Mouse (Mus musculus) left cerebral cortex, adult 6 months (tissue): ENCODE results near the gene Kdm8. TPM values are rescaled to one million over a fixed set of nuclear protein-coding genes. Genes with fewer than 3 reads are reported as not detected.

Experiments
- long read RNA-seq, 2 experiments: library from polyadenylated mRNA; unstranded; transcript quantifications; one replicate each; pipeline ENCODE4 v2.0.0; 2019 to 2020
- polyA plus RNA-seq: library from polyadenylated mRNA; unstranded; fragments of <200 nt; fragmentation: Nextera tagmentation; gene quantifications from 2 replicates; pipeline ENCODE4 v1.2.3, GENCODE M21; 2021

Gene Kdm8
- polyA plus RNA-seq: 2.6 and 4.0 TPM in 2 replicates
- long read RNA-seq, experiment 1, transcript Kdm8-201 (8 exons, 2,389 nt): major isoform, 12 of 23 reads
- long read RNA-seq, experiment 1, partial matches to known transcripts: 8 of 23 reads
- long read RNA-seq, experiment 1, other reads (novel, unspliced or antisense): 3 of 23 reads
- long read RNA-seq, experiment 2, partial matches to known transcripts: 2 of 4 reads
- long read RNA-seq, experiment 2, other reads (novel, unspliced or antisense): 0 of 4 reads

GRCm38 (mm10) chr7:125444464-125445401 is at the start of gene Kdm8:
Gene Kdm8 (plus strand): TSS chr7:125444676.

GRCm38 (mm10) chr7:125490947-125491735 is 46.7 kb downstream of the Kdm8 start, which contains the start of gene Nsmce1:
Gene Nsmce1 (minus strand): TSS chr7:125491596.

Other genes with a start within 250 kb of the Kdm8 start
- 55.3 and 61.8 TPM in 2 replicates for gene Nsmce1, start 46.9 kb downstream of the Kdm8 start, polyA plus RNA-seq
- 2.5 and 2.8 TPM in 2 replicates for gene Il4ra, start 107.4 kb downstream of the Kdm8 start, polyA plus RNA-seq
- gene Il21r, start 158.8 kb downstream of the Kdm8 start, polyA plus RNA-seq: 0.64 and 1.2 TPM in 2 replicates